Mouse (Mus musculus) forebrain, postnatal 0 days (tissue): ENCODE measurements at regions not wholly inside any gene's neighbourhood (a gene's known extent, or its start where the extent isn't known, plus 50 kb on each side); places are given as distances from the start of the nearest gene placed in this dataset.

Source experiments
- ATAC-seq: fragments of 200-750 bp; cut with Nextera tagmentation; 2 replicates; pipeline ENCODE4 v1.8.0; 2017; ENCODE audit warnings: mild to moderate bottlenecking, moderate library complexity
- DNase-seq: peaks from one replicate; pipeline ENCODE4 v3.0.0-alpha.2; 2015
- H3K27ac ChIP-seq: fragments of 300-500 bp; sonication (generic); 2 replicates; pipeline ENCODE4 v1.5.1; 2014; ENCODE audit warnings: low read depth, mild to moderate bottlenecking, antibody characterized with exemption, low read length, moderate library complexity, mixed read lengths
- H3K27me3 ChIP-seq: fragments of 300-500 bp; sonication (generic); 2 replicates; pipeline ENCODE4 v1.6.1; 2014; ENCODE audit warnings: mild to moderate bottlenecking, low read length, mixed read lengths; ENCODE audit not compliant: insufficient read depth
- H3K36me3 ChIP-seq: fragments of 300-500 bp; sonication (generic); 2 replicates; pipeline ENCODE4 v1.6.1; 2014; ENCODE audit warnings: mild to moderate bottlenecking, moderate library complexity; ENCODE audit not compliant: insufficient read depth
- H3K4me1 ChIP-seq: fragments of 300-500 bp; sonication (generic); 2 replicates; pipeline ENCODE4 v1.6.1; 2014; ENCODE audit warnings: antibody characterized with exemption; ENCODE audit not compliant: insufficient read depth
- H3K4me2 ChIP-seq: fragments of 300-500 bp; sonication (generic); 2 replicates; pipeline ENCODE4 v1.6.1; 2014; ENCODE audit warnings: low read depth, mild to moderate bottlenecking, moderate library complexity
- H3K4me3 ChIP-seq: fragments of 300-500 bp; sonication (generic); 2 replicates; pipeline ENCODE4 v1.5.1; 2014; ENCODE audit warnings: low read depth, low read length, mixed read lengths
- H3K9ac ChIP-seq: fragments of 300-500 bp; sonication (generic); 2 replicates; pipeline ENCODE4 v1.6.1; 2014; ENCODE audit warnings: mild to moderate bottlenecking
- H3K9me3 ChIP-seq: fragments of 300-500 bp; sonication (generic); 2 replicates; pipeline ENCODE4 v1.6.1; 2016; ENCODE audit warnings: low read length
- CTCF ChIP-seq: sonication (generic); IDR thresholded peaks from 2 replicates; pipeline ENCODE4 v1.5.1; 2016; ENCODE audit warnings: antibody characterized with exemption, control low read depth, low read depth
- WGBS: fragments of 180-500 bp; shearing (Covaris S2); extraction: QIAGEN DNeasy Blood & Tissue Kit; methylation state at CpG from one replicate; pipeline ENCODE4 v1.1.7; 2014; 5-methylcytosine and 5-hydroxymethylcytosine counted together

- no peak overlapping the region for H3K4me3 ChIP-seq
- no peaks in the 10 kb centered on the region for H3K4me1 ChIP-seq
- no peak for ATAC-seq
- 86% methylated on average over 8 of the region's 8 CpGs for WGBS
- H3K36me3 ChIP-seq, result no peaks in the 10 kb centered on the region
- no peaks in the 10 kb centered on the region for H3K27me3 ChIP-seq
- H3K9ac ChIP-seq, result no peak overlapping the region
- no peak overlapping the region for H3K4me2 ChIP-seq
- H3K27ac ChIP-seq, result no peak overlapping the region
- no peaks in the 10 kb centered on the region for H3K9me3 ChIP-seq
- DNase-seq, result no peak
- TF ChIP-seq CTCF, result no peak
Measured at GRCm38 (mm10) chr12:77532547-77532946, 294.6 kb downstream of the Fut8 start.

GRCm38 (mm10) chr12:77533606-77534005 is 295.7 kb downstream of the Fut8 start:
- no peak overlapping the region for H3K4me3 ChIP-seq
- no peak overlapping the region for H3K4me2 ChIP-seq
- no peaks in the 10 kb centered on the region for H3K9me3 ChIP-seq
- no peak for ATAC-seq
- H3K9ac ChIP-seq, result no peak overlapping the region
- TF ChIP-seq CTCF, result no peak
- 56% methylated on average over 2 of the region's 2 CpGs for WGBS
- H3K27me3 ChIP-seq, result no peaks in the 10 kb centered on the region
- no peak for DNase-seq
- no peak overlapping the region for H3K27ac ChIP-seq
- no peaks in the 10 kb centered on the region for H3K36me3 ChIP-seq
- no peaks in the 10 kb centered on the region for H3K4me1 ChIP-seq

- no peak for ATAC-seq
- Histone ChIP-seq H3K36me3 (no peaks in the 10 kb centered on the region), H3K27ac (no peak overlapping the region), H3K9ac (no peak overlapping the region), H3K4me1 (no peaks in the 10 kb centered on the region), H3K4me3 (no peak overlapping the region), H3K27me3 (no peaks in the 10 kb centered on the region), H3K4me2 (no peak overlapping the region), H3K9me3 (no peaks in the 10 kb centered on the region)
- no peak for TF ChIP-seq CTCF
- DNase-seq, result no peak
- 74% methylated on average over 3 of the region's 3 CpGs for WGBS
Measured at GRCm38 (mm10) chr12:77534079-77534478, 296.2 kb downstream of the Fut8 start.

DNA sequence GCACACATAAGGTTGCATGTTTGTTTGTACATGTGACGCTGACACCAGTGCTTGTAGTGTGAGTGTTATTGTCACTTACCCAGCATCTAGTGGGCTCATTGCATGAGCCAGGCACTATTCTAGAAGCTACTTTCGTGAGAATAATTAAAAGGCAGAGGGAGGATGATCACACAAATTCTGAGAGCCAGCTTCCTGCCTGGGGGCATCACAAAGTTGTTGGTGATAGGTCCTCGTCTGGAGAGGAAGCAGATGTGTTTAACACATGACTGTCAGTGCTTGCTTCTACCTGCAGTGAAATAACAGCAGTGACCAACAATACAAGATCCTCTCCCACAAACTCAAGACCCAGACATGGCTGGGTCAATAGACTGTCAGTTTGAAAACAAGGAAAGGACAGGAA is 297.2 kb downstream of the Fut8 start:
- no peaks in the 10 kb centered on the region for H3K36me3 ChIP-seq
- no peak overlapping the region for H3K27ac ChIP-seq
- H3K4me2 ChIP-seq, result no peak overlapping the region
- WGBS, result 73% methylated on average over 3 of the region's 3 CpGs
- DNase-seq, result no peak
- H3K4me1 ChIP-seq, result no peaks in the 10 kb centered on the region
- no peak overlapping the region for H3K9ac ChIP-seq
- H3K27me3 ChIP-seq, result no peaks in the 10 kb centered on the region
- no peak for ATAC-seq
- H3K9me3 ChIP-seq, result no peaks in the 10 kb centered on the region
- TF ChIP-seq CTCF, result no peak
- no peak overlapping the region for H3K4me3 ChIP-seq

DNA sequence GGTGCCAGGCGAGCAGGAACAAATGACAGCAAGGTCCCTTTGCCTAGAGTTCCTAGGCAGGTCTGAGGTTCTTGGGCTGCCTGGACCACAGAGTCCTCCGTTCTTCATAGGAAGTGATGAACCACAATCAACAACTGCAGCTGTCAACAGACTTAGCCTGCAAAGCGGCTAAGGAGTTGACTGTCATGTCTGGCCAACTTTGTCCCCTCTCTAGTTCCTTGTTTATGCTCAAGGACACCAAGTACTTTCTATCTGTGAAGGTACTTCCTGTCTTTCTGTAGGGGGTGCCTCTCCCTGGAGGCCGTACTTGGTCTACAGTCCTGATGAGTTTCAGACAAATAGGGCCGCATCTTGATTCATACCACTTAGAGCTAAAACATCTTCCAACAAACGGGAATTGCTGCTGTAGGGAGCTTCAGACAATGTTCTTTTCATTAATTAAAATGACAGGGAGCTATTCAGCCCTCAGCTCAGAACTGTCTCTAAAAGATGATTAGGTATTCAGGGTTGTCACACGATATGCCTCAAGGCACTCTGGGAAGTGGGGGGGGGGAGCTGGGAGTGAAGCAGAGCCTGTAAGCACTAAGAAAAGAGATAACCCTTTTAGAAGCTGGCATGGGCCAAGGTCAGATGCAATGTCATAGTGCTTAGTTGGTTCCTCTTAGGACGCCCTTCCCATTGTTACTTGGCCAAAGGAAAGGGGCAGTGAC is 299.4 kb downstream of the Fut8 start:
- H3K4me2 ChIP-seq, result no peak overlapping the region
- no peaks in the 10 kb centered on the region for H3K4me1 ChIP-seq
- H3K36me3 ChIP-seq, result no peaks in the 10 kb centered on the region
- H3K9me3 ChIP-seq, result no peaks in the 10 kb centered on the region
- no peaks in the 10 kb centered on the region for H3K27me3 ChIP-seq
- ATAC-seq, result peak; percentile 84; the same call in 1 of the 2 replicates
- no peak for DNase-seq
- 67% methylated on average over 8 of the region's 8 CpGs for WGBS
- no peak for TF ChIP-seq CTCF
- H3K27ac ChIP-seq, result no peak overlapping the region
- no peak overlapping the region for H3K4me3 ChIP-seq
- H3K9ac ChIP-seq, result no peak overlapping the region

- Histone ChIP-seq H3K4me2 (no peak overlapping the region), H3K9me3 (no peaks in the 10 kb centered on the region), H3K36me3 (no peaks in the 10 kb centered on the region), H3K27me3 (no peaks in the 10 kb centered on the region), H3K9ac (no peak overlapping the region), H3K27ac (no peak overlapping the region), H3K4me1 (no peaks in the 10 kb centered on the region), H3K4me3 (no peak overlapping the region)
- DNase-seq (no peak), ATAC-seq (no peak)
- TF ChIP-seq CTCF, result no peak
- WGBS, result 84% methylated on average over 10 of the region's 10 CpGs
Measured at GRCm38 (mm10) chr12:77539661-77540431, 301.9 kb downstream of the Fut8 start.

DNA sequence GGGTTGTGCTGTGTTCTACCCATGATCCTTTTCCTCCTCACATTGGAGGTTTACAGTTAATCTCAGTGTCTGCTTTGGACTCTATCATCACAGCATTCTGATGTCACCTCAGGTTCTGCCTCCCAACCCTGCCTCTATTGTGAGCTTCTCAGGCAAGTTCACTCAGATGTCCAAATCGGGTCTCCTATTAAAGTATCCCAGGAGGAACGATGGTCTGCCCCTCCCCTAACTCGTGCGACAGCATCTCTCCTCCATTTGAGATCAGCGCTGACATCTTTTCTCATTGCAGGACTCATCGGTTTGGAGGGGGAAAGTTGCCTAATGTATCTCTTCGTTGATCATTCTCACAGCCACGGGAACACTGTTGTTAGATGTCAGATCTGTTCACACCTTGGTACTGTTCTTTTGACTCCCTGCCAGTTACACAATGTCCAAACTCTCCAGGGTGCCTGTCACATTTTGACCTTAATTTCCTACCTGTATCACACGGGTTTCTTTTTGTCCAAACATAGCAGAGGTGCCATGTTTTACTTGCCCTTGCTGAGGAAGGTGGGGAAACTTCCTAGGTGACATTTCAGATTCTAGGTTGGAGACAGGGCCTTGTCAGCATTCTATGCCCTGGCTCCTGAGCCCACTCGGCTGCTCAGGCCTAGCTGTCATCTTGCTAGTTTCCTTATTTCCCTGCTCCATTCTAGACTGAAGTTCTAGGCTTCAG is 303.3 kb downstream of the Fut8 start:
- WGBS, result 85% methylated on average over 10 of the region's 10 CpGs

More for the DNA sequence above, 303.3 kb downstream of the Fut8 start:
- Histone ChIP-seq H3K27me3 (no peaks in the 10 kb centered on the region), H3K4me2 (no peak overlapping the region), H3K36me3 (no peaks in the 10 kb centered on the region), H3K4me1 (no peaks in the 10 kb centered on the region), H3K4me3 (no peak overlapping the region), H3K27ac (no peak overlapping the region), H3K9me3 (no peaks in the 10 kb centered on the region), H3K9ac (no peak overlapping the region)
- DNase-seq, result no peak
- no peak for ATAC-seq
- no peak for TF ChIP-seq CTCF
